ENCODE assay signal across 8 mouse cellular contexts in genomic region chr8:117626040-117626838, GRCm38 (mm10). TPM values are rescaled to one million over a fixed set of nuclear protein-coding genes. Genes with fewer than 3 reads are reported as not detected.
DNase-seq lines count a peak whose midpoint lies in the region; ATAC-seq and TF ChIP-seq lines count a peak whose summit lies in the region.

No protein-coding gene starts in this region.

- H3K9me3 ChIP-seq in E14TG2a.4 (ENCODE audit: low read length): no peaks in the 10 kb centered on the region
- H3K9me3 ChIP-seq in kidney, postnatal 0 days (replicated peaks; ENCODE audit: low read length): no peaks in the 10 kb centered on the region

- peaks cover 10% of the 10 kb centered on the region for H3K36me3 ChIP-seq in E14TG2a.4 (ENCODE audit: insufficient read depth, low read length)
- H3K36me3 ChIP-seq in kidney, postnatal 0 days (ENCODE audit: insufficient read depth, low read length): no peaks in the 10 kb centered on the region

- WGBS in cerebellum, adult 2 months: 21% methylated on average over 14 of the region's 14 CpGs
- WGBS in kidney, postnatal 0 days: 63% methylated on average over 10 of the region's 14 CpGs

- peak; percentile 82 for DNase-seq in 3T3-L1 (ENCODE audit: low read depth, low spot score)
- DNase-seq in cerebellum, adult 2 months: peak; percentile 47 to 52
- DNase-seq in kidney, postnatal 0 days (ENCODE audit: low spot score): peak; percentile 87
- peak; percentile 8 to 18 for DNase-seq in lung, adult 18-20 months
- DNase-seq in retina, postnatal 1 day: peak; percentile 79

- no peak overlapping the region for H3K4me2 ChIP-seq in kidney, postnatal 0 days (ENCODE audit: low read length)

- peaks cover 8% of the 10 kb centered on the region for H3K4me1 ChIP-seq in E14TG2a.4 (replicated peaks; ENCODE audit: low read depth, low read length)
- no peaks in the 10 kb centered on the region for H3K4me1 ChIP-seq in cerebellum, adult 2 months (ENCODE audit: control insufficient read depth, insufficient read depth, low read length)
- no peaks in the 10 kb centered on the region for H3K4me1 ChIP-seq in kidney, postnatal 0 days (replicated peaks; ENCODE audit: insufficient read depth, low read length)

- ATAC-seq in frontal cortex, adult (ENCODE audit: low TSS enrichment): peak; percentile 90
- no peak for ATAC-seq in kidney, postnatal 0 days (replicated peaks; ENCODE audit: low FRiP score, low read depth)
- no peak for ATAC-seq in erythroblast, adult 5-6 weeks (replicated peaks; ENCODE audit: low FRiP score, poor library complexity, severe bottlenecking)

- peaks cover 10% of the 10 kb centered on the region; the same call in 1 of the 2 replicates for H3K27me3 ChIP-seq in E14TG2a.4 (ENCODE audit: insufficient read depth, low read length)
- no peaks in the 10 kb centered on the region for H3K27me3 ChIP-seq in cerebellum, adult 2 months (ENCODE audit: control insufficient read depth, insufficient read depth, low read length)
- H3K27me3 ChIP-seq in kidney, postnatal 0 days (ENCODE audit: insufficient read depth, low read length): no peaks in the 10 kb centered on the region

- no peak overlapping the region for H3K4me3 ChIP-seq in E14TG2a.4 (replicated peaks; ENCODE audit: low read length)
- no peak overlapping the region for H3K4me3 ChIP-seq in cerebellum, adult 2 months (replicated peaks; ENCODE audit: insufficient read depth, low read depth, low read length)
- no peak overlapping the region for H3K4me3 ChIP-seq in kidney, postnatal 0 days (replicated peaks; ENCODE audit: low read depth, low read length)

- H3K27ac ChIP-seq in cerebellum, adult 2 months (ENCODE audit: insufficient read depth, low read length): no peak overlapping the region
- no peak overlapping the region for H3K27ac ChIP-seq in kidney, postnatal 0 days

- TF ChIP-seq POLR2A in cerebellum, adult 2 months (IDR thresholded peaks at IDR 0.05; ENCODE audit: borderline replicate concordance, insufficient read depth, low read length): no peak

- peak; percentile 58 for TF ChIP-seq CTCF in E14TG2a.4 (conservative IDR thresholded peaks at IDR 0.05; ENCODE audit: low read length)
- peak; percentile 84 for TF ChIP-seq CTCF in cerebellum, adult 2 months (IDR thresholded peaks at IDR 0.05; ENCODE audit: borderline replicate concordance, insufficient read depth, low read depth, low read length)
- TF ChIP-seq CTCF in kidney, postnatal 0 days (IDR thresholded peaks at IDR 0.05; ENCODE audit: low read depth): peak; percentile 85

- no peak overlapping the region for H3K9ac ChIP-seq in kidney, postnatal 0 days (ENCODE audit: low read depth, low read length)

RNA-seq across cellular contexts. Expression of gene Sdr42e1, which starts 47.2 kb away (rescaled TPM):
- polyA plus RNA-seq in cerebellum, adult 2 months (2012; rRNA removed): 5.8 and 6.0 TPM in 2 replicates
- polyA plus RNA-seq in kidney, postnatal 0 days (2015; fragmentation: Nextera tagmentation; extraction: Ambion mirVana): 3.5 and 4.1 TPM in 2 replicates
- 0.96 and 4.0 TPM in 2 replicates for total RNA-seq in erythroblast, adult 5-6 weeks (2015; ENCODE audit: low replicate concordance)
- total RNA-seq in erythroblast, adult 5-6 weeks (2017; ENCODE audit: low replicate concordance): 0.42 TPM in 1 of 2 replicates, not detected in the other

Comparison
In these comparisons a context has a peak if more than half of its experiments do, and no peak if none do; other contexts are left out.
1. DNase-seq: peak in every context shown above with its lines; median percentile 87 in kidney, postnatal 0 days; 82 in 3T3-L1; 79 in retina, postnatal 1 day; 50 in cerebellum, adult 2 months; 13 in lung, adult 18-20 months.